8 mouse cellular contexts compared by ENCODE assay signal in the genomic region with DNA sequence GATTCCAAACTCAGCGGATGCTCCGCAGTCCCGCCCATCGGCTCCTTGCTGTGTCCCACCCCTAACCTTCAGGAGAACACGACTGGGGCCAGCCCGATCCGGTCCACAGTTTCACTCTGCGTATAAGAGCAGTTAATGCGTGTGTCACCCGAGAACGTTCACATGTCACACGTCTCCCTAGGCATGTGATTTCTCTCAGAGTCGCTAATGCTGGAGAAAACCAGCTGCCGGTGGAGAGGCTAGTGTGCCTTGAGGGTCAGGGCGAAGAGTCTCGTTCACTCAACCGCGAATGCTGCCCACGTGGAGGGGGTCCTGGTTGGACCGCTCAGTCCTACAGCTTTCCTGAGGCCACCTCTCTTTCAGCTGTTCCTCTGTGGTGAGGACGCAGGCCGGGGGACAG. TPM values are rescaled to one million over a fixed set of nuclear protein-coding genes. Genes with fewer than 3 reads are reported as not detected.
DNase-seq lines count a peak whose midpoint lies in the region; ATAC-seq and TF ChIP-seq lines count a peak whose summit lies in the region.

No protein-coding gene starts in this region.

- peak overlapping the region; percentile 77; the same call in 1 of the 2 replicates for H3K4me2 ChIP-seq in CH12.LX (ENCODE audit: insufficient read depth, low read depth, poor library complexity, severe bottlenecking)
- H3K4me2 ChIP-seq in embryonic facial prominence, embryonic 12.5 days (replicated peaks), result peak overlapping the region; percentile 44
- no peak overlapping the region; the same call in 1 of the 2 replicates for H3K4me2 ChIP-seq in hindbrain, embryonic 11.5 days (replicated peaks; ENCODE audit: low read depth, low read length)
- peak overlapping the region; percentile 54 for H3K4me2 ChIP-seq in limb, embryonic 13.5 days (replicated peaks)

- no peak for ATAC-seq in embryonic facial prominence, embryonic 12.5 days (ENCODE audit: insufficient number of reproducible peaks, insufficient read depth, low FRiP score, low TSS enrichment)
- ATAC-seq in hindbrain, embryonic 11.5 days (ENCODE audit: low FRiP score), result no peak
- peak; percentile 61; the same call in 1 of the 2 replicates for ATAC-seq in limb, embryonic 13.5 days (ENCODE audit: low FRiP score, low read depth)

- H3K9ac ChIP-seq in CH12.LX (ENCODE audit: insufficient read depth, low read depth), result 0 out of 2 replicates have a peak overlapping the region, but pooled peaks have one; percentile 7
- peak overlapping the region; percentile 17; the same call in 1 of the 2 replicates for H3K9ac ChIP-seq in embryonic facial prominence, embryonic 12.5 days
- no peak overlapping the region for H3K9ac ChIP-seq in hindbrain, embryonic 11.5 days (ENCODE audit: low read depth, low read length)
- H3K9ac ChIP-seq in limb, embryonic 13.5 days, result peak overlapping the region; percentile 48; the same call in 1 of the 2 replicates

- H3K27ac ChIP-seq in CH12.LX (ENCODE audit: insufficient read depth, low read depth), result no peak overlapping the region
- 0 out of 2 replicates have a peak overlapping the region, but pooled peaks have one; percentile 47 for H3K27ac ChIP-seq in embryonic facial prominence, embryonic 12.5 days
- no peak overlapping the region for H3K27ac ChIP-seq in hindbrain, embryonic 11.5 days (ENCODE audit: low read depth, low read length)
- peak overlapping the region; percentile 61; the same call in 1 of the 2 replicates for H3K27ac ChIP-seq in limb, embryonic 13.5 days

- 2% methylated on average over 22 of the region's 22 CpGs for WGBS in embryonic facial prominence, embryonic 12.5 days
- WGBS in hindbrain, embryonic 11.5 days, result 6% methylated on average over 22 of the region's 22 CpGs
- 7% methylated on average over 22 of the region's 22 CpGs for WGBS in limb, embryonic 13.5 days

- no peak for TF ChIP-seq EP300 in CH12.LX (IDR thresholded peaks at IDR 0.05; ENCODE audit: low read length)

- no peaks in the 10 kb centered on the region for H3K79me2 ChIP-seq in CH12.LX (replicated peaks; ENCODE audit: control insufficient read depth, extremely low read depth, insufficient read depth, poor library complexity, severe bottlenecking)

- dilution Hi-C loops in CH12.LX (cut with MboI; ENCODE audit: extremely low pct_ligation_motif_present, extremely low pct_unique_long_range_greater_than_20kb, low sequenced_read_pairs), result no loop called here

- no peaks in the 10 kb centered on the region for H3K9me3 ChIP-seq in CH12.LX (replicated peaks; ENCODE audit: low read length)
- H3K9me3 ChIP-seq in embryonic facial prominence, embryonic 12.5 days, result no peaks in the 10 kb centered on the region
- H3K9me3 ChIP-seq in hindbrain, embryonic 11.5 days (ENCODE audit: control insufficient read depth, low read length), result no peaks in the 10 kb centered on the region
- no peaks in the 10 kb centered on the region for H3K9me3 ChIP-seq in limb, embryonic 13.5 days

- in situ Hi-C loops in CH12.LX (cut with MboI; ENCODE audit: low pct_ligation_motif_present, low pct_unique_long_range_greater_than_20kb, low sequenced_read_pairs), result no loop called here

- H3K4me1 ChIP-seq in CH12.LX (ENCODE audit: control insufficient read depth in 1 of 2, insufficient read depth in 2 of 2), result peaks cover 19 to 58% of the 10 kb centered on the region in 2 experiments
- H3K4me1 ChIP-seq in embryonic facial prominence, embryonic 12.5 days, result peaks cover 21% of the 10 kb centered on the region
- H3K4me1 ChIP-seq in hindbrain, embryonic 11.5 days (replicated peaks; ENCODE audit: control insufficient read depth, insufficient read depth, low read length), result peaks cover 10% of the 10 kb centered on the region; the same call in 1 of the 2 replicates
- peaks cover 21% of the 10 kb centered on the region for H3K4me1 ChIP-seq in limb, embryonic 13.5 days

- peaks cover 0 to 3% of the 10 kb centered on the region in 2 experiments for H3K36me3 ChIP-seq in CH12.LX (replicated peaks in 1 of 2; ENCODE audit: control insufficient read depth in 1 of 2, insufficient read depth in 1 of 2, low read length in 1 of 2)
- no peaks in the 10 kb centered on the region for H3K36me3 ChIP-seq in embryonic facial prominence, embryonic 12.5 days
- no peaks in the 10 kb centered on the region for H3K36me3 ChIP-seq in hindbrain, embryonic 11.5 days (ENCODE audit: control insufficient read depth, insufficient read depth, low read length)
- H3K36me3 ChIP-seq in limb, embryonic 13.5 days, result no peaks in the 10 kb centered on the region

- intact Hi-C loops in left cerebral cortex, postnatal 4 days (cut with DNase I), result no loop called here

- no peak overlapping the region for H3K4me3 ChIP-seq in CH12.LX (replicated peaks in 1 of 3; ENCODE audit: low read depth in 2 of 3, low read length in 2 of 3, poor library complexity in 1 of 3)
- 0 out of 2 replicates have a peak overlapping the region, but pooled peaks have one; percentile 6 for H3K4me3 ChIP-seq in embryonic facial prominence, embryonic 12.5 days
- H3K4me3 ChIP-seq in hindbrain, embryonic 11.5 days (ENCODE audit: low read depth, low read length), result no peak overlapping the region
- H3K4me3 ChIP-seq in limb, embryonic 13.5 days, result peak overlapping the region; percentile 18

- no peak for DNase-seq in CH12.LX (ENCODE audit: extremely low read depth)
- DNase-seq in hindbrain, embryonic 11.5 days (ENCODE audit: low spot score), result peak; percentile 50
- DNase-seq in retina, embryonic 14.5 days (ENCODE audit: low spot score), result peak; percentile 51
- no peak for DNase-seq in right cerebral cortex, postnatal 36 days (ENCODE audit: low spot score in 2 of 2)
- no peak for DNase-seq in layer of hippocampus, postnatal 25 days (ENCODE audit: extremely low spot score in 1 of 2, low spot score in 1 of 2)
- DNase-seq in left cerebral cortex, postnatal 4 days, result no peak

- no peak for TF ChIP-seq CTCF in CH12.LX (conservative IDR thresholded peaks at IDR 0.05 in 1 of 2, IDR thresholded peaks at IDR 0.05 in 1 of 2; ENCODE audit: low read depth in 2 of 2, low read length in 2 of 2)

- TF ChIP-seq POLR2A in CH12.LX (IDR thresholded peaks at IDR 0.05; ENCODE audit: low read depth, low read length), result no peak

- peaks cover 30% of the 10 kb centered on the region for H3K27me3 ChIP-seq in CH12.LX (replicated peaks)
- no peaks in the 10 kb centered on the region for H3K27me3 ChIP-seq in embryonic facial prominence, embryonic 12.5 days
- no peaks in the 10 kb centered on the region for H3K27me3 ChIP-seq in hindbrain, embryonic 11.5 days (ENCODE audit: control insufficient read depth, insufficient read depth, low read length)
- no peaks in the 10 kb centered on the region for H3K27me3 ChIP-seq in limb, embryonic 13.5 days

- no peak for TF ChIP-seq RAD21 in CH12.LX (IDR thresholded peaks at IDR 0.05; ENCODE audit: low read depth, low read length)

TF ChIP-seq in CH12.LX, 34 proteins besides CTCF, POLR2A, EP300 and RAD21:
- TF ChIP-seq TCF12 (IDR thresholded peaks at IDR 0.05; ENCODE audit: low read depth, low read length) (peak; percentile 51; the same call in 1 of the 2 replicates), GABPA (IDR thresholded peaks at IDR 0.05; ENCODE audit: insufficient replicate concordance, low read depth, low read length) (no peak), PAX5 (IDR thresholded peaks at IDR 0.05; ENCODE audit: low read length) (no peak), BHLHE40 (IDR thresholded peaks at IDR 0.05; ENCODE audit: low read depth, low read length) (peak; percentile 72), ETS1 (conservative IDR thresholded peaks at IDR 0.05; ENCODE audit: low read depth, low read length) (peak; percentile 43; the same call in 1 of the 2 replicates)

RNA-seq across cellular contexts. Expression of gene Sec14l1, which starts 23.1 kb away (rescaled TPM):
- total RNA-seq in CH12.LX (2012; rRNA removed) (17.9 and 28.2 TPM in 2 replicates), CH12.LX (2014; rRNA removed) (17.5 and 18.5 TPM in 2 replicates)
- polyA plus RNA-seq in CH12.LX (2012; ENCODE audit: insufficient read length, low read depth), result 20.6 and 21.5 TPM in 2 replicates
- polyA plus RNA-seq in embryonic facial prominence, embryonic 12.5 days (2016; fragmentation: Nextera tagmentation; extraction: Ambion mirVana), result 55.6 and 61.0 TPM in 2 replicates
- polyA plus RNA-seq in hindbrain, embryonic 11.5 days (2014; fragmentation: Nextera tagmentation; extraction: Ambion mirVana), result 36.7 and 36.9 TPM in 2 replicates
- polyA plus RNA-seq in limb, embryonic 13.5 days (2015; fragmentation: Nextera tagmentation; extraction: Ambion mirVana), result 61.2 and 65.4 TPM in 2 replicates
- total RNA-seq in layer of hippocampus, postnatal 25 days (2021), result 100 to 1,000 TPM; 216 to 234 TPM
- total RNA-seq in left cerebral cortex, postnatal 4 days (2021), result 100 to 1,000 TPM; 127 to 130 TPM

Comparison
In these comparisons a context has a peak if more than half of its experiments do, and no peak if none do; other contexts are left out.
1. DNase-seq: peak in hindbrain, embryonic 11.5 days (single experiment) and retina, embryonic 14.5 days (single experiment); none in CH12.LX (single experiment), right cerebral cortex, postnatal 36 days (0 of 2), layer of hippocampus, postnatal 25 days (0 of 2) and left cerebral cortex, postnatal 4 days (single experiment).
2. H3K27ac ChIP-seq: peak in embryonic facial prominence, embryonic 12.5 days (single experiment) and limb, embryonic 13.5 days (single experiment); none in CH12.LX (single experiment) and hindbrain, embryonic 11.5 days (single experiment).
3. H3K4me3 ChIP-seq: peak in embryonic facial prominence, embryonic 12.5 days (single experiment) and limb, embryonic 13.5 days (single experiment); none in CH12.LX (0 of 3) and hindbrain, embryonic 11.5 days (single experiment).